Mouse (Mus musculus) cortical plate, adult 2 months (tissue): ENCODE measurements at regions not wholly inside any gene's neighbourhood (a gene's known extent, or its start where the extent isn't known, plus 50 kb on each side); places are given as distances from the start of the nearest gene placed in this dataset.

Experiments
- CTCF ChIP-seq: fragments of 200-500 bp; IDR thresholded peaks from 2 replicates; pipeline ENCODE4 v1.5.1; 2011; ENCODE audit warnings: mild to moderate bottlenecking, control low read depth, low read length; ENCODE audit not compliant: insufficient read depth; ENCODE audit errors: extremely low read depth
- POLR2A ChIP-seq: fragments of 200-500 bp; IDR thresholded peaks from 2 replicates; pipeline ENCODE4 v1.6.1; 2011; ENCODE audit warnings: mild to moderate bottlenecking, low read length, control low read depth; ENCODE audit not compliant: insufficient read depth; ENCODE audit errors: extremely low read depth

DNA sequence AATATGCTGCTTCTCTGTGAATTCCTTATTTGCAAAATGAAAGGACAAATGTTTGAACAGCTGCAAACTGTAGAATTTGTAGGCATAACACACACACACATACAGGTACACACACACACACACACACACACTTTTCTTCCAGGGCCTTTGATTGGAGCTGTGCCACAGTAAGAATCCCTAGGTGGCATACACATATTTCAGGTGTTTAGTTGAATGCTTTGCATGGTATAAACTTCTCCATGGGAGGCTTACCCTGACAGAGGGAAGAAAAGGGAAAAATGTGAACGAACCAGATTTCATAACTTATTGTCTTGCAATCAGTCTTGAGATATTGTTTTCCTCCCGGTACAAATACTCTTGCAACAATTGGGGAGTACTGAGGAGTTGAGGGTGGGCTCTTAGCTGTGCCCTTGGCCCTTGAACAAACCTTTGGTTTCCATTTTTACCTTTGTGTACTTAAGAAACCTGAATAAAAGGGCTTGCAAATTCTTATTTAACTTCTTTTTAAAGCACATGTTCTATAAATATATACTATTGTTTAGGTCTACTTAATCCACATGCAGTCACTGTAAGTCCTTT is 204.3 kb downstream of the Gmnc start:
- TF ChIP-seq CTCF: no peak
- no peak for TF ChIP-seq POLR2A
